Mouse (Mus musculus) ES-E14 (cell line): ENCODE data around the gene Rbm4. TPM values are rescaled to one million over a fixed set of nuclear protein-coding genes. Genes with fewer than 3 reads are reported as not detected.
A peak's percentile ranks its signal among the peaks of the same experiment; 100 is the strongest.
"Not testable (repeated sequence)": the region's sequence is repeated elsewhere in the genome, so short reads cannot be mapped to it uniquely, and the experiment has no call there.

Experiments used
- DNase-seq: peaks from one replicate; pipeline ENCODE4 v3.0.0-alpha.2; 2013; ENCODE audit warnings: low read depth, low spot score
- H3K27ac ChIP-seq: 2 replicates; pipeline ENCODE4 v1.5.1; 2012; ENCODE audit warnings: low read depth, mild to moderate bottlenecking, low read length, moderate library complexity, mixed read lengths; ENCODE audit not compliant: poor library complexity, insufficient read depth, severe bottlenecking
- H3K36me3 ChIP-seq: 2 replicates; pipeline ENCODE4 v1.6.1; 2012; ENCODE audit warnings: mild to moderate bottlenecking, low read length, moderate library complexity, mixed read lengths; ENCODE audit not compliant: control insufficient read depth, poor library complexity, insufficient read depth, severe bottlenecking
- H3K4me1 ChIP-seq, 2 experiments: fragments of 150-350 bp in 1 of 2; sonication (generic) in 1 of 2; 2 replicates each; pipeline ENCODE4 v1.6.1; 2012; ENCODE audit warnings: low read length in 2 of 2, mild to moderate bottlenecking in 1 of 2, mixed read lengths in 1 of 2; ENCODE audit not compliant: control insufficient read depth in 2 of 2, insufficient read depth in 2 of 2, poor library complexity in 1 of 2
- H3K4me3 ChIP-seq, 2 experiments: fragments of 150-350 bp in 1 of 2; sonication (generic) in 1 of 2; 2 replicates each; pipeline ENCODE4 v1.5.1; 2012; ENCODE audit warnings: low read length in 2 of 2, low read depth in 1 of 2, mild to moderate bottlenecking in 1 of 2, mixed read lengths in 1 of 2; ENCODE audit not compliant: insufficient read depth in 1 of 2, poor library complexity in 1 of 2, severe bottlenecking in 1 of 2
- H3K9ac ChIP-seq: 2 replicates; pipeline ENCODE4 v1.6.1; 2012; ENCODE audit warnings: low read depth, mild to moderate bottlenecking, low read length, mixed read lengths; ENCODE audit not compliant: poor library complexity, insufficient read depth, severe bottlenecking
- H3K9me3 ChIP-seq: fragments of 150-350 bp; sonication (generic); 2 replicates; pipeline ENCODE4 v1.6.1; 2012; ENCODE audit warnings: low read depth, mild to moderate bottlenecking, low read length; ENCODE audit not compliant: control insufficient read depth, insufficient read depth
- CHD2 ChIP-seq: IDR thresholded peaks from 2 replicates; pipeline ENCODE4 v1.6.1; 2014; ENCODE audit warnings: mild to moderate bottlenecking, low read depth, low read length, inconsistent platforms
- HCFC1 ChIP-seq: IDR thresholded peaks from 2 replicates; pipeline ENCODE4 v1.6.1; 2012; ENCODE audit warnings: low read length, inconsistent platforms, borderline replicate concordance; ENCODE audit not compliant: insufficient read depth
- MAFK ChIP-seq: IDR thresholded peaks from 2 replicates; pipeline ENCODE4 v1.6.1; 2014; ENCODE audit warnings: mild to moderate bottlenecking, low read depth, low read length, inconsistent platforms; ENCODE audit not compliant: insufficient read depth
- ZC3H11A ChIP-seq: IDR thresholded peaks from 2 replicates; pipeline ENCODE4 v1.6.1; 2012; ENCODE audit warnings: low read depth, mild to moderate bottlenecking, inconsistent platforms, low read length, borderline replicate concordance
- ZNF384 ChIP-seq: IDR thresholded peaks from 2 replicates; pipeline ENCODE4 v1.6.1; 2012; ENCODE audit warnings: low read depth, low read length, inconsistent platforms
- in situ Hi-C, 2 experiments: fragments of 600-800 bp; cut with MboI; formaldehyde crosslinking; loops; one replicate each; pipeline ENCODE4 v1.15.1; 2025; ENCODE audit warnings: low sequenced_read_pairs in 2 of 2, inconsistent platforms in 1 of 2; ENCODE audit not compliant: unreplicated experiment in 2 of 2
- total RNA-seq: library from RNA; depleted of rRNA; stranded (reverse); fragments of 300-350 nt; gene quantifications from 2 replicates; pipeline ENCODE4 v1.2.3, GENCODE M21; 2012

Rbm4 gene
- total RNA-seq, 1 experiment: 122 TPM

DNA sequence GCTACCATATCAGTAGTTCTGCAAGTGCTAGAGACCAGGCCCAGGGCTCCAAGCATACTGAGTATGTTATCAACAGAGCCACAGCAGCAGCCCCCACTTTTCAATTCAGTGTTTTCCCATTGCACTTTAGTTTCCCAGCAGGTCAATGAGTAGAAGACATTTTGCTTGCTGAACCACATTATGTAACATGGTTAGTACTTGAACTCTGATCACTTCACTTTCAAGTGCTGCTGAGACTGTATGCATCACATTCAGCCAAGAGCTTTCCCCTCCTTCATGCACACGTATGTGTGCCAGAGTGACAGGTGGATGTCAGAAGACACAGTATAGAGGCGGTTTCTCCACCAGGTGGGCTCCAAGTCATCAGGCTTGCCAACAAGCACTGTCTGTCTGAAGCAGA, 10.8 kb downstream of the Rbm4 start:
- Histone ChIP-seq H3K27ac (no peak overlapping the region), H3K9me3 (no peaks in the 10 kb centered on the region), H3K4me1 (peaks cover 4% of the 10 kb centered on the region in 2 experiments; a peak in 3 of 4 replicates), H3K36me3 (peaks cover 38% of the 10 kb centered on the region), H3K9ac (no peak overlapping the region), H3K4me3 (no peak overlapping the region)
- DNase-seq: no peak
- in situ Hi-C loops: no loop called here
- TF ChIP-seq HCFC1: no peak
- no peak for TF ChIP-seq MAFK
- no peak for TF ChIP-seq ZNF384
- TF ChIP-seq CHD2: no peak
- no peak for TF ChIP-seq ZC3H11A

DNA sequence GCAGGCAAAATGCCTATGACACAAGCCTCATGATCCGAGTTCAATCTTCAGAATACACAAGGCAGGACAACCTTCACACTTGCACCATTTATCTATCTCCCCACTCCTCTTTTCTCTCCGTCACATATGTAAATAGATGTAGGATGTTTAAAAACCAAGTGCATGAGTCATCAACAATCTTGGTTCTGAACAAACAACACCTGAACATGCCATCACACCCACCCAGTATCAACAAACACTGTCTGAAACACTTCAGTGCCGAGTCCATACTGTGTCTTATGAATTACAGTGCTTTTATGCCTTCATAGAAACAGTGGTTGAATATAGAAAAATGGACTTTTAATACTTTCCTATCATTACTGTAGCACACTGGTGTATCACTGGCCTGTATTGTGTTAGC, 20.9 kb downstream of the Rbm4 start:
- no peaks in the 10 kb centered on the region; a peak in 1 of 4 replicates for H3K4me1 ChIP-seq
- H3K4me3 ChIP-seq: no peak overlapping the region
- TF ChIP-seq ZNF384 (no peak), MAFK (no peak), CHD2 (no peak), HCFC1 (no peak), ZC3H11A (no peak)
- H3K36me3 ChIP-seq: peaks cover 18% of the 10 kb centered on the region
- no peak for DNase-seq
- in situ Hi-C loops: no loop called here
- no peak overlapping the region for H3K9ac ChIP-seq
- H3K27ac ChIP-seq: no peak overlapping the region
- no peaks in the 10 kb centered on the region for H3K9me3 ChIP-seq

DNA sequence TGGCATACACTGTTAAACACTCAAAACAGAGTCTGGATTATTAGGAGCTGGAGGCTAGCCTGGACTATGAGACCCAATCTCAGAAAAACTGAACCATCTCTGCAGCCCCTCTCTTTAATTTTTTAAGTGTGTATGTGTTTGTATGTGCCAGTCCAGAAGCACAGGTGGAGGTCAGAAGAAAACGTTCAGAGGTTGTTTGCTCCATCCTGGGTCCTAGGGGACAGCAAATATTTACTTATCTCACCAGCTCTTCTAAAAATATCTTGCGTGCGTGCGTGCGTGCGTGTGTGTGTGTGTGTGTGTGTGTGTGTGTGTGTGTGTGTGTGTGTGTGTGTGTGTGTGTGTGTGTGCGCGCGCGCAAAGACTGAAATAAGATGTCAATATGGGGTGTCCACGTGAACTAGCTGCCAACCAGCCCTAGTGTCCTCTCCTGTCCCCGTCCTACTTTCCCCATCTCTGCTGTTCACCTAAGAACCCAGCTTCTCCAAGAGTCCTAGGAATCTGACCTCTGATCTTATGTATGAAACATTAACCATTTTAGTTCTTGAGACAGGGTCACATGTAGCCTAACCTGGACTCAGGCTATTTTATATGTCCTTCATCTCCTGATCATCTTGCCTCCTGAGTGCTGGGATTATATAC, 26.1 kb downstream of the Rbm4 start:
- DNase-seq: no peak
- H3K27ac ChIP-seq: no peak overlapping the region
- peaks cover 25% of the 10 kb centered on the region for H3K36me3 ChIP-seq
- no peak overlapping the region for H3K4me3 ChIP-seq
- in situ Hi-C loops: no loop called here
- no peaks in the 10 kb centered on the region for H3K9me3 ChIP-seq
- TF ChIP-seq MAFK: no peak
- no peak for TF ChIP-seq ZNF384
- TF ChIP-seq CHD2: no peak
- TF ChIP-seq ZC3H11A: no peak
- TF ChIP-seq HCFC1: no peak
- H3K9ac ChIP-seq: no peak overlapping the region
- peaks cover 0 to 2% of the 10 kb centered on the region in 2 experiments; a peak in 1 of 4 replicates for H3K4me1 ChIP-seq

DNA sequence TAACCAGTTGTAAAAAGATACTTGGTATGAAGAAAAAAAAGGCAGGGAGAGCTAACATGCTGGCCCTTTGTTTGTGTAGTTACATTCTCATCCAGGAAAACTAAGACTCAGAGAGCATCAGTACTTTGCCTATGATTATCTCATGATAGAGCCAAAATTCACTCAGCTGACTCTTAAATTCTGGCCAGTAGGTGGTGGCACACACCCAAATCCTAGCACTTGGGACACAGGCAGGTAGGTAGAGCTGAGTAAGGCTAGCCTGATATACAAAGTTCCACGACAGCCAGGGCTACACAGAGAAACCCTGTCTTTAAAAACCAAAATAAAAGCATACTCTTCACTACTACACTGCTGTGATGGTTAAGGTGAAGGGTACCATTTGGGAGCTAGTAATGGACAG, 30.8 kb downstream of the Rbm4 start:
- in situ Hi-C loops: no loop called here
- H3K4me3 ChIP-seq: no peak overlapping the region
- no peak overlapping the region for H3K27ac ChIP-seq
- H3K4me1 ChIP-seq: peaks cover 2 to 5% of the 10 kb centered on the region in 2 experiments; a peak in 2 of 4 replicates
- TF ChIP-seq ZC3H11A (no peak), CHD2 (no peak), HCFC1 (no peak), ZNF384 (no peak), MAFK (no peak)
- no peak for DNase-seq
- H3K36me3 ChIP-seq: peaks cover 21% of the 10 kb centered on the region
- no peak overlapping the region for H3K9ac ChIP-seq
- H3K9me3 ChIP-seq: no peaks in the 10 kb centered on the region

DNA sequence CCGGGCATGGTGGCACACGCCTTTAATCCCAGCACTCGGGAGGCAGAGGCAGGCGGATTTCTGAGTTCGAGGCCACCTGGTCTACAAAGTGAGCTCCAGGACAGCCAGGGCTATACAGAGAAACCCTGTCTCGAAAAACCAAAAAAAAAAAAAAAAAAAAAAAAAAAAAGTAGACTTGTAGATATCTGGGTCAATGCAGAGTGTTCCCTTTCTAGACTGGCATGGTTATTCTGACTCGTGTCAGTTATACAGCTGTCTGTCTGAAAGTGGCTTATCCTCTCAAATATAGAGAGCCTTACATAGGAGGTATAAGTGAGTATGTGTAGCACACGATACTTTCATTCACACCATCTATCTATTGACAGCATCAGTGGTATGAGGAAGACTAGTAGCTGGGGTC, 33.2 kb downstream of the Rbm4 start:
- DNase-seq, H3K9me3 ChIP-seq, H3K27ac ChIP-seq, H3K9ac ChIP-seq, H3K4me3 ChIP-seq, in situ Hi-C loops, H3K4me1 ChIP-seq: not testable (repeated sequence)
- TF ChIP-seq ZNF384: peak; percentile 77; the same call in 1 of the 2 replicates
- H3K36me3 ChIP-seq: peaks cover 14% of the 10 kb centered on the region
